Mouse (Mus musculus): ENCODE measurements around the gene Tbl1xr1.

Gene Tbl1xr1

GRCm38 (mm10) chr3:22090431-22091265, 14.2 kb downstream of the Tbl1xr1 start:
- DNase-seq, result no peak

DNA sequence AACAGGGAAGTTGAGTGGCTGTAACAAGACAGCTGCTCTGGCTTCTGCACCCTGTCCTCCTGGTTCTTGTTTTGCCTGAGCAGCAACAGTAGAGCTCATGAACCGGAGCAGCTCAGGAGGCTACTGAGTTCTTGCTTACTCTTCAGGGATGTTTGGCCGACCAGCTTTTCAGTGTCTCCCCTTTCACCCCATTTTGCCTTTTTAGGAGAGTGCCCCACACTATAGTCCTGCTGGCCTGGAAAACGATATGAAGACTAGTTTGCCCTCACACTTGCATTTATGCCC, 14.8 kb downstream of the Tbl1xr1 start:
- no peak for DNase-seq

GRCm38 (mm10) chr3:22091681-22092080, 15.2 kb downstream of the Tbl1xr1 start:
- no peak for DNase-seq

GRCm38 (mm10) chr3:22092784-22093183, 16.3 kb downstream of the Tbl1xr1 start:
- DNase-seq, result no peak

DNA sequence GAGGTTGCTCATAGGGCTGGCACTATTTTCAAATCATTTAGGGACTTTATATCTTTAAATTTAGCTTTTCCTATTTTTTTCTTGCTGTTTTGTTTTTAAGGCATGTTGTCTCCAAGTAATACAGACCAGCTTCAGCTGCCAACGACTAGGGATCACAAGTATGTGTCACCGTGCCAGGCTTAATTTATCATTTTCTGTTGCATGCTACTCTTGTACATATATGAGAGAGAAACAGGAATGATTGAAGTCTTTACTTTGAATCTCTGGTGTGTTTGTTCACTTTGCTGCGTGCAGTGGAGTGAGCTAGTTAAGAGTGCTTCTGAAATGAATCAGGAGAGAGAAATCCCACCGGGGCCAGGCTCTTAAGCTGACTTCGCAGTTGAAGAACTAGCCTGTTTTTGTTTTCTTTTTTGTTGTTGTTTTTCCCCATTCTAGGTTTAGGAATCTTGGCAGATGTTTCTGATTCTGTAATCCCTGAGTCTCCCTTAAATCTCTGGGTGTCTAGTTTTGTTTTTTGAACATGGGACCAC, 27.6 kb downstream of the Tbl1xr1 start:
- no peak for DNase-seq

GRCm38 (mm10) chr3:22105471-22105870, 29.0 kb downstream of the Tbl1xr1 start:
- no peak for DNase-seq

DNA sequence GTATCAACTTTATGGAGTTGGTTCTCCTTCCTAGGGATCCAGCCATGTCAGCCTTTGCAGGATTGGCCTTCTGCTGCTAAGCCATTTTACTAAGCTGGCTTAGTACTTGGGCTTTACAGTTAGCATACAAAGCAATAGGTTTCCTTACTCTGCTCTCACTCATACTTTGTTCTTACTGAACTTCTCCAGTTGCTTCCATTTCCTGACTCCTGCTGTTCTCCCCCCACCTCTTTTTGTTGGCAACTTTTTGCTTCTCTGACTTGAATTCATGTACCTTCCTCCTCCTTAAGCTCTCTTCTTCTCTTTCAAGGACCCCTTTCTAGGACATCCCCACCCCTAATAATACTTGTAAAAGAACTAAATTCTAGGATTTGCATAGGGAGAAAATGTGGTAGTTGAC, 31.6 kb downstream of the Tbl1xr1 start:
- DNase-seq, result no peak

DNA sequence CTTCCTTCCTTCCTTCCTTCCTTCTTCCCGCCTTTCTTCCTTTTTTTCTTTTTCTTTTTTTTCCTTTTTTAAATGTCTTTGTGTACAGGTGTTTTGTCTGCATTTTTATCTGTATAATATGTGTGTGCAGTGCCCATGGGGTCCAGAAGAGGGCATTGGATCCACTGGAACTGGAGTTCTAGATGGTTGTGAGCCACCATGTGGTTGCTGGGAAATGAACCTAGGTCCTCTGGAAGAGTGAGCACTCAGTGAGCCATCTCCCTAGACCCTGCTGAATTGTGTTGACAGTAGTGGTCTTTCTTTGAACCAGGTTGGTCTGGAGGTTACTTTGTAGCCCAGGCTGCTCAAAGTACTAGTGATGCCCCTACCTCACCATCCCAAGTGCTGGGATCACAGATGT, 33.2 kb downstream of the Tbl1xr1 start:
- no peak for DNase-seq

DNA sequence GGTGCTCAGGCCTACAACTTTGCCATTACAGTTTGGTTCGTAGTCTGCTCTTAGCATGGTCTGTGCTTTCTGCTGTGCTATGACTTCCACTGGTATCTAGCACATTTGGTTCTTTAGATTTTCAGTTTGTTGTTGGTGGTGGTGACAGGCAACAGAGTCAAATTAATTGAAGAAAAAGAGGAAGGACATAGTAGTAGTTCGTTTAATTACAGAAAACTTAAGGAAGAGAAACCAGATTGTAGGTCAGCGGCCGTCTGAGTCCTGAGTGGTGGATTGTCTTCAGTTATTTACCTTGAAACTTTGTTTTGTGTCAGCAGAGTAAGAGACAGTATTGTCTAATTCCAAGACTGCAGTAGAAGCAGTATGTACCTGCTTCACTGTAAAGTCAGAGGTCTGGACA, 37.3 kb downstream of the Tbl1xr1 start:
- no peak for DNase-seq

DNA sequence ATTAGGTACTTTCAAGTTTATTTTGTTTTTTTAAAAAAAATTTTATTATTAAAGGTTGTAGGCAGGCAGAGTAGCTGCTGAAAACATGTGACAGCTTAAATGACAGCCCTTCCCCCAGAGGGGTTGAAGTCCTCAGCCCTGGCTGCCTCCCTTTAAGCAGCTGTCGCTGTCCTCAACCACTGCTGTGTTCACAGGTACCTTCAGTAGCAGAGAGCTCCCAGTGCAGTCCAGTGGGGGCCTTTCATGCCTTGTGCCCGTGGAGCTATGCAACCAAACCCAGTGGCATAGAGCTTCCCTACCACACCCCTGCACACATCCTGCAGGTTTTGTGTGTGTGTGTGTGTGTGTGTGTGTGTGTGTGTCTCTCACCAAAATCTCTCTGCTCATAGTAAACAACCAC, 38.8 kb downstream of the Tbl1xr1 start:
- no peak for DNase-seq

DNA sequence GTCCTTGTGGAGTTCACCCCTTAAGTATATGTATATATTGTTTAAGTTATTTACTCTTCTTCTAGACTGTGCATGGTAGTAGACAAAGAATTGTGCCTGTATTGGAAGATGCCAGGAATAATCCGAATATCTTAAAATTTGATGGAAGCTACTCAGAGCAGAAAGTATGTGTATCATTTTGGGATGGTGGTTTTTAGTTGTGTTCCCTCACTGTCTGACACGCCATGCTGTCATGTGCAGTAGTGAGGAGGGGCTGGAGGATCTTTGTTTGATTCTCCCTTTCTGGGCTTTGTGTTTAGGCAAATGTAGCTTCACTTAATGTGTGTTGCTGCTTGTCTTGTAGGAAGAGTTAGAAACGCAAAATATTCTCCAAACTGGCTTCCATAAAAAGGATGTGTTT, 39.2 kb downstream of the Tbl1xr1 start:
- no peak for DNase-seq

DNA sequence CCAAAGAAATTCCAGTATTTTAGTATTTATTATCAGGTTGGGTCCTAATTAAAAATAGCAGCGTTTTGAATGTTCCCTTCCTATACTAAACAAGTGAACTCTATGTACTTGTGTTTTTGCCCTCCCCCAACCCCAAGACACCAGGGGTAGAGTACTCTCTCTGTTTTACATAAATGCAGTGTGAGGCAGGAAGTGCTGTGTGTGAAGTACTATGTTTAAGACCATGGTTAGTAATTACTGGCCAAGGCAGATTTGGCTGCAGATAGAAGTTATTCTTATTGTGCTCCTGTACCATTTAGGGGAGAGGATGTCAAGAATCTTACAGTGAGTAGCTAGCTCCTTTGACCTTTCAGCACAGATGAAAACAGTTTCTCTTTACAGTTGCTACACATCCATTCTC, 39.7 kb downstream of the Tbl1xr1 start:
- DNase-seq, result no peak

GRCm38 (mm10) chr3:22121741-22122140, 45.3 kb downstream of the Tbl1xr1 start:
- no peak for DNase-seq

DNA sequence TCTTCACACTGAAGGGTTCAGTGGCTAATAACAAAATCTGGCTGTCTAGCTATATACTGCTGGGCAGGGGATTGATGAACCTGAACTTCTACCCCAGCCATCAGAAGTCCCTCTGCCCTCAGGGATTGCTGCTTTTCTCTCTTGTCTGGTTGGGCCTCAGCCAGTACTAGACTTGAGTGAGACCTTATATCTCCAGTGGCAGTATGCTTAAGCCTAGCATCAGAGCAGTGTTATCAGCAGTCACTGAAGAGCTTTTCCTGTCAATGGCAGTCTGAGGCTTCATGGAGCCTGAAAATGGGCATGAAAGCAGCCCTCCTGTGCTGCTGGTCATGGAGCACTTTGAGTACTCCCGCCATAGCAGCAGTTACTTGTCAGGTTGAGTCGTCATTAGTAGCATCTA, 46.7 kb downstream of the Tbl1xr1 start:
- DNase-seq, result no peak

GRCm38 (mm10) chr3:22126251-22126826, 49.9 kb downstream of the Tbl1xr1 start:
- DNase-seq, result no peak

DNA sequence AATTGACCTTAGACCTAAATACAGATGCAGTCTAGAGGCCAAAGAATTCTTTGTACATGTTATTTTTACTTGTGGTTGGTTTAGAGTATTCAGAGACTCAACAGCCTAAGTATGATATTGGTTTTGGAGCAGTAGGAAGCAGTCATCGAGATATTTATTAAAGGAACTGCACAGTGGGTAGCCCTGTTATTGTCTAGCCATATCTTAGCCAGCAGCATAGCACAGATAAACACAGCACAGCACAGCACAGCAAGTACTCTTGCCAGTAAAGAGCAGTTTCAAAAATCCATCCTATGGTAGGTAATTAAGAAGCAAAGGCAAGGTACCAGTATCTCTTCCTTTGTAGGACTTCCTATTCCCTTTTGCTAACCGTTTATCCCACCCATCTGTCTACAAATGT, 54.8 kb downstream of the Tbl1xr1 start:
- DNase-seq, result no peak

DNA sequence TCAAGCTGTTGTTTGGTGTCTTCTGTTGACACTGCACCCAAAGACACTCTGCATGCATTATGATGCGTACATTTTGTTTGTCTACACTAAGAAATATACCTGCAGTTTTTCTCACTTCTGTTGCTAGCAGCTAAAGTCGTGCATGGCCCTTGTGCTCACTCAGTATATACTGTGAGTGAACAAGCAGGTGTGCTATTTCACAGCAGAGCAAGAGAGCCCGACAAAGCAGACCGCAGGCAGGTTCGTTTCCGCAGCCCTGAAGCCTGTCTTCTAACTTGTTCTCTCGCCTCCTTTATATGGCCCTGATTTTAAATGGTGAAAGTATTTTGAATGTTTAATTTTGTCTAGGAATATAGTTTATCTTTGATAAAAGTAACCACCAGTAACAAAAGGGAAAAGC, 57.2 kb downstream of the Tbl1xr1 start:
- DNase-seq, result no peak

GRCm38 (mm10) chr3:22137793-22138579, 61.5 kb downstream of the Tbl1xr1 start:
- no peak for DNase-seq

- DNase-seq, result no peak
Measured at GRCm38 (mm10) chr3:22138580-22139099, 62.2 kb downstream of the Tbl1xr1 start.

DNA sequence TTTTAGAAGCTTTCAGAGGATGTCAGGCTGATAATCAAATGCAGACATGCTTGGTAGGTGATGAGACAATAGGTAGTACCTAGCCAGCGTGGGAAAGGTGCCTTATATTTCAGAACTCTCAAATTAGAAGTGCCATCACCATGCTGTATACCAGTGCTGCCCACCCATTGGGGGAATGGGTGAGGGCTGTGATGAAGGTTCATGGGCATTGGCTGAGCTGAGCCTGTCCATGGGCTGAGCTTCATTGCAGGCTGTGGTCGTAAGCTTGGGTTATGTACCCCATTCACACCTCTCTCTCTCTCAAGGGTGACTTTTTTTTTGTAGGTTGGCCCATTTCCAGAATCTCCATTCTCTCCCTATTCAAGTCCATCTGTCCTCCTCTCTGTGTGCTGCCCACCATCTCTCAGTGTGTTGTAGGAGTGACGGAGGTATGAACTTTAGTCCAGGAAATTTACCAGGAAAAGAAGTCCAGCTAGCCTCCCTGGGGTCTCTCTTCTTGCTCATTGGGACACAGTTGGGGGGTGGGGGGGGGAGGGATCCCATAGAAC, 63.7 kb downstream of the Tbl1xr1 start:
- peak; percentile 71 for DNase-seq

GRCm38 (mm10) chr3:22141984-22142719, 65.7 kb downstream of the Tbl1xr1 start:
- DNase-seq, result no peak

GRCm38 (mm10) chr3:22142846-22143641, 66.6 kb downstream of the Tbl1xr1 start:
- no peak for DNase-seq
